Mouse (Mus musculus): ENCODE data around the gene Rora.

- TF ChIP-seq POLR2A (IDR thresholded peaks at IDR 0.05; ENCODE audit: borderline replicate concordance, control insufficient read depth, low read depth, low read length) (no peak), CTCF (IDR thresholded peaks at IDR 0.05; ENCODE audit: control insufficient read depth, insufficient read depth, low read length) (no peak)
Measured at GRCm38 (mm10) chr9:69084720-69085661, 431.4 kb downstream of the Rora start.
